Mouse (Mus musculus): Measurements from ENCODE around the gene Zfp36l2.
"Not testable (repeated sequence)": the region's sequence is repeated elsewhere in the genome, so short reads cannot be mapped to it uniquely, and the experiment has no call there.

The Zfp36l2 gene

DNA sequence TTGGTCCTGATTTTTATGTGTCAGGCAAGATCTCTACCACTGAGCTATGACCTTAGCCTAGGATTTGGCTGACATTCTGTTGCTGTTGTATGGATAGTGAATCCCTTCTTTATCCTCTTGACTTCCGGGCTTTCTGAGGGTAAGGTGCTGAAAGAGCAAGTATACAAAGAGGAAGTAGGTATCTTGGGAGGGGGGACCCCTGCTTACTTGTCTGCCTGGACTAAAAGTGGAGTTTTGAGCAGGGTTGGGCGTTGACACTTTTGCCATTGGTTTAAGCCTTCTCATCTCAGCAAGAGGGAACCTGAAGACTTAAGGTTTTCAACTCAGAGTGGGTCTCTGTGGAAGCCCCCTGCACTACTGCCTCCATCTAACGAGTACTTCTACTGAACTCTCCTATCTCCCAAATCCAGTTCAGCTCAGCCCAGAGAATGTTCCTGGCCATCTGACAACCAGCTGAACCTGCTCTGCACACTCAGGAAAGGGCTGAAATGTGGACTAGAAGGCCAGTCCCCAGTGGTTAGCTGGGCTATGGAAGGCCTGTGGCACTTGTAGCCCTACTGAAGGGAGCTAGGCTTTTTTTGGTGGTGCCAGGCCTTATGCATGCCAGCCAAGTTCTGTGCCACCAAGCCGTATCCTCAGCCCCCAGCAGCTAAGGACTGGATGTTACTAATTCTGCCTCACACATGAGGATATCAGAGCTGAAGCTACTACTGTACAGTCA, 6.7 kb upstream of the Zfp36l2 start:
- DNase-seq = no peak

DNA sequence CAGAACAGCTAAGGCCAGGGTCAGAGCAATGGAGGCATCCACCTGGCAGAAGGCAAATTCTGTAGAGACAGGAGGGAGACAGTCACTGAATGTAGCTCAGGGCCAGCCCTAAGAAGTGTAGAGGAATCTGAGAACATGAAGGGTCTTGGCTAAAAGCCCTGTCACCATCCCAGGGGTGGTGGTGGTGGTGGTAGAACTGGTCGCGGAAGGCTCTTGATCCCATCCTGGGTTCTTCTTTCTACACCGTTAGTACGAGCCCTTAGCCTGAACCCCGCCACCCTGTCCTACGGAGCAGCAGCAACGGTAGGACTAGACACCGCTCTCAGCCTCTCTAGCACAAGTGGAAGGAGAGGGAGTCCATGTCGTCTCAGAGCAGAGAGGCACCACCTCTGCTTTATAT, 5.7 kb upstream of the Zfp36l2 start:
- DNase-seq = no peak

DNA sequence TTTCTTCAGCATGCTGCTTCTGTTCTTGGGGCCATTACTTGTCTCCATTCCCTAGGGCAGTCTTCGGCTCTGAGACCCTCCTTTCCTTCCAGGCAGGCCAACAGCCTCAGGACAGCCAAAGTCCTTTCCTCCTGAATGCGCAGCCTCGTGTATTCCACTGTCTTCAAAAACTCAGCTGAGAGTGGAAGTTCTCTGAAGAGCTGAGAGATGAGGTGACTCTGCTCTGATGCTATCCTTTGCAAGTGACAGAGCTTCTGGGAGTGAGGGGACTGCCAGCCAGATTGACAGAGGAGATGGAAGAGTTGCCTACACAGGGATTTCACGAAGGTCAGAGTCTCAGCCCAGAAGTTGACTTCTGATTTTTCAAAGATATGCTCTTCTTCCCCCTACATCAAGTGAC, 4.2 kb upstream of the Zfp36l2 start:
- DNase-seq = no peak

DNA sequence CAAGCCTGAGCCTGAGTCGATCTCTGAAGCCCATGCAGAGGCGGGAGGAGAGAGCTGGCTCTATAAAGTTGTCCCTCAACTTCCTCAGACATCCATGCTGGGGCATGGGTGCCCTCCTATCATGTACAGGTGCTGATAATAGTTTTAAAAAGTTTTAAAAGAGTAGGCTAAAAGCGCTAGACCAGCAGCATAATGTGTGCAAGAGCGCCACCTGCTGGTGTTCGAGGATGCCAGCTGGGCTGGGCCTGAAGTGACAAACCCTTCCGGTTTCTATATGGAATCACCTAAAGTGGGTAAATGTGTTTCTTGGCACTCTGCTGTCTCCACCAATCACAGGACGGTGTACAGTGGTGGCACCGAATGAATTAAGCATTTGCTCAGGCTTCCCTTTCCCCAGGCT, 3.1 kb upstream of the Zfp36l2 start:
- DNase-seq = peak; percentile 82

DNA sequence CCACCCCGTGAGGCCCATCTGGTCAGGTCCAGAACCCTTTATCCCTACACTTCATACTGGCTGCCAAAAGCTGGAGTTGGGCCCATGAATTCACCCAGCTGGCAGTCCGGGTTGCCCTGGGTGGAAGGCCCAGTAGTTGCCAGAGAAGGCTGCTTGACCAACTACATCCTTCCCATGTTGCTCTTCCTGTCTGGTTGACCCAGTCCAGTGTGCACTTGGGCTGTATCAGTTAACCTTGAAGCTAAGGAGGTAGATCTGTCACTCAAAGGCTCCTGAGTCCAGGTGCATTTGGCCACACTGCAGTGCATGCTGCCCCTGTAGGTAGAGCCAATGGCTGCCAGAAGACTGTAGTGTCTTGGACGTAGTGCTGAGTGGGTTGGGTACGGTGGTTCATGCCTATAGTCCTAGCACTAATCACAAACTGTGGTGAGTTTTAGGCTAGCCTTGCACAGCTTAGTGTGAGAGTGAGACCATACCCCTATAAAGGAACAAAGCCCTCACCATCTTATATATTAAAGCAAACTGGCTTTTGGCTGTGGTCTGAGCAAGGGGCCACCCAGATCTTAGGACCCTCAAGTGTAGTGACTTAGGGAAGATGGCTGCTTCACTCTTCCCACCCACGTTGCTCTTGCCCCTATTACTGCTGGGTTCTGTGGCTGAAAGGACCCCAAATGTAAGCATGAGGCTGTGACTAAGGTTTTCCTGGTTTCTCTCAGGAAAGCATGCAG, 1.5 kb upstream of the Zfp36l2 start:
- DNase-seq = no peak

DNA sequence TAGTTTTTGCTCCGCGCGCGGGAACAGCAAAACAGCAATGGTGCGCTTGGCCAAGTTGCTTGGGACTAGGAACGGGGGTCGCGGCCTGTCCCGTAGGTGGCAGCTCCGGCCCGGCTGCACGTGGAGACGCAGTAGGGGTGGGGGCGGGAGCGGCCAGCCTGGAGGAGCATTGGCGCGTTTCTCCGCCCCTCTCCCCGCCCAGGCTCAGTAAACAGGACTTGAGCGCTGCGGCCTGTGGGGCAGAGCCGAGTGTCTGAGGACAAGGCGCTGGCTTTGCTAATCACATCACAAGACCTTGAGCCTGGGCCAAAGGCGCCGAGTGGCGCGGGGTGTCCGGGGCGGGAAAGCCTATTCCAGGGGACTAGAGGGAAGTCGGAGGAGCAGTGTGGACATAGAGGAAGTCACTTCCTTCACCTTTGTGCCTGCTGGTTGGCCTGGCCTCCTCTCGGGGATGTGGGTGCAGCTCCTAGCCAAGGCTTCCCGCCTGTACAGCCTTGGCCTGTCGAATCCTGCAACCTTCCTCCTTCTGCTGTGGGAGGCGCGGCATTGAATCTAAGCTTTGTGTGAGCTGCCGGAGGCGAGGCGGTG, 721 bp upstream of the Zfp36l2 start:
- DNase-seq = peak; percentile 94

DNA sequence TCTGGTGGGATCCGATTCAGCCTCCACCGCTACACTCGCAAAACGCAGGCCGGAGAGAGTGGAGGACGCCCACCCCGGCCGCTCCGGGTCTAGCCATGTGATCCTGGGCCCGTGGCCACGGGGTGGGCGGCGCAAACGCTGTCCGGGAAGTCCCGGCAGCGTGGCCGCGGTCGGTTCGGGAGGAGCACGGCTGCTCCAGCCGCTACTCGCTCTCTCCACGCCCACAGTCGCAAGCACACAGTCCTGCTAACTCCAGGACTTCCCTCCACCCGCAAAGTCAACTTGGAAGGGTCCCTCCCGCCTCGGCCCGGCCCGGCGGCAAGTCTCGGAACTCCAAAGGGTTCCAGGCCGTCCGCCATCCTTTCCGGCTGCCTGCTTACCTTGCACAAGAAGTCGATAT, 483 bp downstream of the Zfp36l2 start:
- DNase-seq = not testable (repeated sequence)

DNA sequence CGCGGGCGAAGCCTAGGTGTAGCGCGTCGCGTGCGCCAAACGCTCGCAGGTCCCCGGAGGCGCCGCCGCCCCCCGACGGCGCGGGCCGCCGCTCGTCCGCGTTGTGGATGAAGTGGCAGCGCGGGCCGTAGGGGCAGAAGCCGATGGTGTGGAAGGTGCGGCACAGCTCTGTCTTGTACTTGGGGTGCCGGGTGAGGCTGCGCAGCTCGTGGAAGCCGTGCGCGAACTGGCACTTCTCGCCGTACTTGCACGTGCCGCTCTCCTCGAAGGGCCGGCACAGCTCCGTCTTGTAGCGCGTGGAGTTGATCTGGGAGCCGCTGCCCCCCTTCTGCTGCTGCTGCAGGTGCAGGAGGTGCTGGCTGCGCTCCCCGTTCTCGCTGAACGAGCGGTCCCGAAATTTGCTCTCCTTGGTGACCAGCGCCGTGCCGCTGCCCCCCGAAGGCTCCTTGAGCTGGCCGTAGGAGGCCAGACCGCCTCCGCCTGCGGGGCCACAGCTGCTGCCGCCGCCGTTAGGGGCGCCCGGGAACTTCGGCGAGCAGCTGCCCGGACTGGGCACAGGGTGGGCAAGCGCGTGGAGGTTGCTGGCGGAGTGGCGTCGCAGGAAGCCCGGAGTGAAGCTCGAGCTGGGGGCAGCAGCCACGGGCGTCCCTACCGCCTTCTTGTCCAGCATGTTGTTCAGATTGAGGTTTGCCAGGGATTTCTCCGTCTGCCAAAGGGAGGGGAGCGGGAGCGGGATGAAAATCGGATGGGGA, 1.1 kb downstream of the Zfp36l2 start:
- peak; percentile 73 for DNase-seq

DNA sequence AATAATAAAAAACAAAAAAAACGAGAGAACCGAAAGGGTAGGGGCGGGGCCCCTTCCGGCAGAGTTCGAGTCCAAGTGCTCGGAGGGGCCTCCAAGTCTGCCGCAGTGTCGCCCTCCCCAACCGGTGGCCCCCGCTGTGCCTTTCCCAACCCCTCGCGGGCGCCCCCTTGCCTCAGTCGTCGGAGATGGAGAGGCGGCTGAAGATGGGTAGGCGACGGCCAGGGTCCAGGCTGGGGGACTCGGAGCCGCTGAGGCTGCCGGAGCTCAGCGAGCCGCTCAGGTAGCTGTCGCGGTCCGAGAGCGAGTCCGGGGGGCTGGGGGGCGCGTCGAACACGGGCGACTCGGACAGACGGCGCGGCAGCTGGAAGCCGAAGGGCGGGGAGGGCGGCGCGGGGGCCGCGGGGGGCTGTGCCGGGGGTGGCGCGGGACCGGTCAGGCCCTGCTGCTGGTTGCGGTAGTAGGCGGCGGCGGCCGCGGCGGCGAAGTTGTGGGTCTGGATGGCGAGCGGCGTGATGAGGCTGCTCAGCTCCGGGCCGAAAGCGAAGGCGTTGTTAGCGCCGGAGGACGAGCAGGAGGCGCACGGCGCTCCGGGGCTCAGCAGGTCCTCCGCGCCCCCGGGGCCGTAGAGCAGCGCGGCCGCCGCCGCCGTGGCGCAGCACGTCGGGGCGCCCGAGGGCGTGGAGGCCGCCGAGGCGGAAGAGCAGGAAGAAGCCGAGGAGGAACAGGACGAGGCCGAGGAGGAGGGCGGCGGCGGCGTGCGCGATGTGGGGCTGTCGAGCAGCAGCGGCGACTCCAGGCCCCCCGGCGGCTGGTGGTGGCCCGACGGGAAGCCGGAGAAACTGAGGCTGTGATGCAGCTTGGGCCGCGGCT, 1.9 kb downstream of the Zfp36l2 start:
- peak; percentile 78 for DNase-seq

DNA sequence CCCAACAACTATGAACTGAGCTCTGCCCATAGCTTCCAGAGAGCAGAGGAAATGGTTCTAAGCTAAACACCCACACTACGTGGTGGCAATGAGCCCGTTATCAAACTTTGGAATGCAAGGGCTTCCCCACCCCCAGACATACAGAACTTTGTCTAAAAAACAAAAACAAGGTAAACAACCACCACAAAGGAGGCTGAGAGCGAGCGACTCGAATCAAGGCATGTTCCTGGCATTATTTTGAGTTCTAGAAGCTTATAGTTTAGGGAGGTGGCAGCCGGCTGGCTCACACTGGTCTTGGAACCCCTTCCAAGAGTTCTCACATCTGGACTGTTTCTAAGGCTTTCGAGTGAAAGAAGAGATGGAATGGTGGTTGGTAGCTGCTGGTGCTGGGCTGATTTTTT, 2.7 kb downstream of the Zfp36l2 start:
- DNase-seq = peak; percentile 26

DNA sequence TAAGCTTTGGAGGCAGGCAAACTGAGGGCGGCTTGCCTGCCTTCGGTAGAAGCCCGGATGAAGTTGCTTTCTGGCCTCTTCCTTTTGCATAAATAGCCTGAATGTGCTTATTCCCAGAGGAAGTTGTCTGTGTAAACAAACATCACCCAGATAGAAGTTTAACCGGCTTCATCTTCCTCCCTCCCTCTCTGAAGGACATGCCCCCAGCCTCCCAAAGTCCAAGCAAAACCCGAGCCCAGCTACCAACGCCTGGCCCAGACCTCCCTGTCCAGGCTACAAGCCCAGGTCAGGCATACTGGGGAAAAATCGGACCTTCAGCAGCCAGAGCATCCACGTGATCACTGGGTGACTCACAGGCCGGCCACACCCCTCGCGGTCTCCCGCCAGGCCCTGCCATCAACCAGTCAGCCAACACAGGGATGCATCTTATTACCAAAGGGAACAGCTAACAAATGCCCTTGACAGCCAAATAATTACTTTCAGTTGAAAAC, 4.4 kb downstream of the Zfp36l2 start:
- peak; percentile 85 for DNase-seq

DNA sequence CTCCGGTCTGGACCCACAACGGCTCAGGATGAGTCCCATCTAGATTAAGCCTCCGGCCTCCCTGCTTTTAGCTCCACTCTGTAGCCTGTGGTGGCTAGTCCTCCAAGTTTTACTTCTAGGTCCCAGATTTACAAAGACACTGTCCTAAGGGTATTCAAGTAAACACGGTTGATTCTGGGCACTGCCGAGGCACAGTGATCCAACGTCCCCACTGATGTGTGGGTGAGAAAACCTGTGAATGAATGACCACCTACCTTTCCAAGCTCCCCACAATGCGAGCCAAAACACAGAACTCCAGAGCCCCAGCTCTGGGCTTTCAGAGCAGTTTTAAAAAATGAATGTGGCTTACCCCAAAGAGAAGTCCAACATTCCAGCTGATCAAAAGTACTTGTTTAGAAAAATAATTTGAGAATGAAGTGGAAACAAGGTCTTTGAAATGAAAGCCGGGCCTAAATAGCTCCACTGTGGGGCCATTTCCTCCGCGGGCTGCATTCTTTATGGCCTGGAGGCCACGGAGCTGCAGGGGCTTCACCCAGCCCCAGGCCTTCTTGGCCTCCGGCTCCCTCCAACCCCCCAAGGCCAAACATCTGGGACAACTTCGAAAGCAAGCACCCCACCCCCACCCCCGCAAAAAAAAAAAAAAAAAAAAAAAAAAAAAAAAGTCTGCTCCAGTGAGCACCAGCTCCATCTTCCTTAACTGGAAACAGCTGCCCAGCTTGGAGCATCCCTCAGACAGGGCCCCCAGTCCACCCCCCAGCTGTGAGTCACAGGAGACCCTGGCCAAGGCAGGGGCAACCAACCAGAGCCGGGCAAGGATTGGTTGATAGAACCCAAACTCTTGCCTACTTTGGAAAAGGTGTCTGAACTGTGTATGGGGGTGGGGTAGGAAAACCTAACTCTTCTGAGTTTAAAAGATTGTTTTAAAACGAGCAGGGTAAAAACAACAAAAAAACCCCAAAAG, 5.2 kb downstream of the Zfp36l2 start:
- DNase-seq = peak; percentile 40

DNA sequence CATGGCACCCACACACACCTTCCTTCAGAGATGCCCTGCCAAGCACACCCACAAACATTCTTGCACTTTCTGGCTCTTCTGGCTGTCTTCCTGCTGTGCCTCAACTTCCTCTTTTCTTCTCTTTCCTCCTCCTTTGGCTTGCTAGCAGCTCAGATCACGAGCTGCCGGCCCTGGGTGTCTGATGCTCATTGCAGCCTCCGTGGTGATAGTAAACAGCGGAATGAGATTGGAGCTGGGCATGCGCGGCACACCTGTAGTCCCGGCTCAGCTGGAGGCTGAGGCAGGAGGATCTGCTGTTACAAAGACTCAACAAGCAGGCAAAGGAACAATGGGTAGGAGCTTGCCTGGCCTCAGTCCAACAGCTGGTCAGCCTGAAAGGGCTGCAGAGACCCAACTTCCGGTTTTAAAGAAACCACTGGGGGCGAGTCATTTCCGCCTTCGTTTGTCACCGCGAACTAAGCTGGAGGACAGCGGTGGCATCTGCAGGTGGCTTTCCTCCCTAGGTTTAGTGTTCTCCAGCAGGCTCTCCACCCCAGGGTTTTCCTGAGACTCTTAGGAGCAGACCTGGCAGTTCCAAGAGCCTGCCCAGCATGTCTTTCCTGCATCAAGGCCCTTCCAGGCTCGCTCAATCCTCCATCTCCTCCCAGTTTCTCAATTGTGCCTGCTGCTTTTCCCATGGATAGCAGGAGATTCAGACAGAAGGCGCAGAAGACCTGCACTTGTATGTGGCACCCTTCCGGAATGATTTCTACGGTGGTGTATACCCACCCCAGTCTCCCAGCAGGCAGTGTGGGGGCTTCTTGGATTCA, 6.0 kb downstream of the Zfp36l2 start:
- peak; percentile 52 for DNase-seq

DNA sequence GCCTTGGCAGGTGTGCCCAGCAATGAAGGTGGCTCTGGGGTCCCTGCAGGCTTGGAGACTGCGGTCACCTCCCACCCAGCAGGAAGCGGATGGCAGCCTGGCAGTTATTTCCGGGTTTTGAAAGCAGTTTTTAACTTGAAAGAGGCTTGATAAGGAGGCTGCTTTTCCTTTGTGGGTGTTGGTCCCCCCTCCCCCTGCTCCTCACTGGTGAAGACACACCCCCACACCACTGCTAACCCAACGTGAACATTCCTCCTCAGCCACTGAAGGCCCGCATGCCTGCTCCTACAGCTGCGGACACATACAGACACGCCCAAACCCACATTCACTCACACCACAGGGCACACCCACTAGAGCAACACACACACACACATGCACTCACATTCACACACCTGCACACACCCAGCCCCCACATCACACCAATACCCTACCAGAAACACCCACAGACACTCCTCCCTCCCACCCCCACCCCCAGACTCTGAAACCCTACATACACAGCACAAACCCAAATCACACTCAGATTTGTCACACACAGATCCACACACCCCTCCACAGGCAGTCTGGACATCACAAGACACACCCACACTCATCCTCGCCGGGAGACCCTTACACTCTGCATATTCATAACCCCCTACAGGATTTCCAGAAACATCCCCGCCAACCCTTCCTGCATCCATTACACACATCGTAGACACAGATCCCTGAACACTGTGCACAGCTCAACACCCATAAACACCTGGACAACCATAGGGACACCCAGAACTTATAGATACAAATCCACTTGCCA, 6.8 kb downstream of the Zfp36l2 start:
- peak; percentile 48 for DNase-seq

DNA sequence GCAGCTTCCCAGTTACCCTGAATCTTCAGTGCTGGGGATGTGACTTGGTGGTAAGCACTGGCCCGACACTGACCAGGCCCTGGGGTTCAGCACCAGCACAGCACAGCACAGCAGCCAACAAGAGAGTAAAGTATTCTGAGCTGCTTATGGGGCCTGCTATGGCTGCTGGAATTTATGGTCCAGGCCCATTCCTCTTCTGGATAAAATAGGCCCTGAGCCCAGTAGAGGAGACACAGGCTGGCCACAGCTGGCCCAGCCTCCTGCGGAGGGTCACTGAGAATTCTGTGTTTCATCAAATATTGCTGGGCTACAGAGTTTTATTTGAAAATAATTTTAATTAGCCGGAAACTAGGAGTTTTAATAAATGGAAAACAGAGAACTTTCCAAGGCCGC, 7.8 kb downstream of the Zfp36l2 start:
- no peak for DNase-seq

DNA sequence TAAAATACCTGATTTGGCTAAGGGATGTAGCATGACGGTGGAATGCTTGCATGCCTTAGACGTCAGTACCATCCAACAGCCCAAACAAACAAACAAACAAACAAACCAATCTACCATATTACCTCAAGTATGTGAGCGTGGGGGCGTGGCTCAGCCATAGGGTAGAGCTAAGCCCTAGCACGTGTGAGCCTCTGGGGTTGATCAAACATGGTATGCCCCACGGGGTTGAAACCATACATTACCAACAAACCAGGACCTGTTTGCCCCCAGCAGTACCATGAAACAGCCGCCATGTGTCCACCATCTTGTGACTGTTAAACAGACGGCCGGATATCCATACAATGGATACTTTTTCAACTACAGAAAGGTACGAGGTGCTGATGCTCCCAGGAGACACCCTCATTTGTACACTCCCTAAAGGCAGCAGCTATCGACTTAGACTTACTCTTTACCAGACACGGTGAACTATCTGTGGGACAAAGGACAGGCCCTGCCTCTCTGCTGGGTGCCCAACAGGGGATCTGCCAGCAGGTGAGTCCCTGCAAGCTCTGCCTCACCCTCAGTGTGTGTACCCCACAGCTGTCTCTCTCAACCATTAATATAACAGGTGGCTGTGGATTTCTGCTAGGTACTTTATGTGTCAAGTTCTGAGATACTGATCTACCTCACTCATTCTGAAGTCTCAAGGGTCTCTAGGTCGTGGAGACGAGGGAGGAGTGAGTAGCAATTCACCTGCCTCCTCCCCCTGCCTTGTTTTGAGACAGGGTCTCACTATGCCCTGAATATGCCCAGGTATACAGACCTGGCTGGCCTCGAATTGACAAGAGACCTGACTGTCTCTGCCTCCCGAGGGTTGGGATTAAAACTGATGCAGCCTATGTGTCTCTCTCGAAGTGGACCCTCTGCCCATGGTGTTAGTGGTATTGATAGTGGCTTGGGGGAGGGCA, 8.4 kb downstream of the Zfp36l2 start:
- no peak for DNase-seq

DNA sequence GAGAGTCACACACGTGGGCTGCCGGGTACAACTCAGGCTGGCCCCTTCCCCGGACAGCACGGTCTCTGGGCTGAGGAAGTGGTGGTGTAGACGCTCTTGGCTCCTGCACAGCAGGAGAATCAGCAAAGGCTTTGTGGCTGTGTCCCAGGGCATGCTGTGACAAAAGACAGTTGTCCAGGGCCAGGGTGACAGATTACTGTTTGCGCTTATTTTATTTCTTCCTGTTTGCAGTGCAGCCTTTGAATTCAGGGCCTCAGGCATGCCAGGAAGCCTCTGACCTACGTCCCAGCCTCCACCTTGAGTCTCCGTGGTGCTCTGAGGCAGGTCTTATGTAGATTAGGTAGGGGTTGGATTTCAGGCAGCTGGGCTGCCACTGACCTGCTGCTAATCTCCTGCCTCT, 10.3 kb downstream of the Zfp36l2 start:
- DNase-seq = no peak

DNA sequence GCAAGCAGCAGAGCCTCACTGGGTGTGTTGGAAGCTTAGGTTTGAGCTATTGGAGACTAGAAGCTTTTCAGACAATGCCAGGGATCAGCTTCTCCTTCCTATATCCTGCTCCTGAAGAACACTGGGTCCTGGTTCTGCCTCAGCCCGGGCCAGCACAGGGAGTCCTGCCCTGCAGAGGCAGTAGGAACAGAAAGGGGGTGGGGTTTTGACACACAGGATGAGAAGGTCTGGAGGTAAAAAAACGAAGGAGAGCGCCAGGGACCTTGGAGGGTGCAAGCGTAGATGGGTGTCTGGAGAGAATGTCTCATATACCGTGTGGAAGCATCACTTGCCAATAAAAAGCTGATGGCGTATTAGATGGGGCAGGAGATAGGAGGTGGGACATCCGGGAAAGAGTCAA, 11.3 kb downstream of the Zfp36l2 start:
- DNase-seq = no peak

Data from retina, postnatal 1 day (tissue).